Mouse (Mus musculus) kidney, postnatal 10 days (tissue): Measurements from ENCODE around the gene Nabp2.

Experiments
- DNase-seq: peaks from one replicate; pipeline ENCODE4 v3.0.0; 2021; ENCODE audit warnings: mixed read lengths

Nabp2 gene

DNA sequence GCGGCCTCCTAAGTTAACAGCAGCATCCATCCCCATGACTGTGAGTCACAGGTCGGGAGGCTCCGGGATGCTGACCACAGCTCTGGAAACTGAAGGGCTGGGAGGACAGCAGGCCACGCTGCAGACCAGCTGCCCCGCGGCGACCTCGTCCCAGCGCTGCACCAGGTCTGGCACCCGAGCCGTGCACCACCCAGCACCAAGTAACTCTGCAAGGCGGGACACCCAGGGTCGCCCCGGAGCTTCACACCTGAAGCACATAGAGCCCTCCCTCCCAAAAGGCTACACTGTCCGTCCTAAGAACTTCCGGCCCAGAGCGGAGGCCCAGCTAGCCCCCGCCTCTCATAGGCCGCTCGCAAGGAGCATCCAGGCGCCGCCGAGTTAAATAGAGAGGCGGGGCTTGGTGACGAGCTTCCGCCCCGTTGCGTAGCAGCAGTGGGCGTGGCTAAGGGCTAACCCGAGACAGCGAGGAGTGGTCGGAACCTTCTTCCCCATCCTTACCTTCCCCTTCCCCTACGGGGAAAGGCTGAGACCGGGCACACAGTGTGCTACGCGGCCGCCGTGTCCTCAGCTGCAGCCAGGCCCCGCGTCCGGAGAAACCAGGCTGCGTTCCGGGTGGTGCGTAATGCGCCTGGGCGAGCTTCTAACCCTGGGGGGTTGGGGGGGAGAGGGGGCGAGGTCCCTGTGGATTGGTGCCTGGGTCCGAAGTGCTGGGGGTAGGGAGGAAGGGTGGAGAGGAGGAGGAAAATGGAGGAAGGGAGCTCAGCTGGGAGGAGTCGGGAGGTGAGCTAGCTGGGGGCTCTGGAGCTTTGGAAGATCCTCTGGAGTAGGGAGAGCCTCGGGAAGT lies at the start of gene Nabp2, which contains the start of gene Rnf41:
Nabp2 (minus strand) TSS at position 282 of the 844 bp plus-strand sequence.
Rnf41 (plus strand) TSS at position 447 of the 844 bp plus-strand sequence.
- peak; percentile 99 for DNase-seq

DNA sequence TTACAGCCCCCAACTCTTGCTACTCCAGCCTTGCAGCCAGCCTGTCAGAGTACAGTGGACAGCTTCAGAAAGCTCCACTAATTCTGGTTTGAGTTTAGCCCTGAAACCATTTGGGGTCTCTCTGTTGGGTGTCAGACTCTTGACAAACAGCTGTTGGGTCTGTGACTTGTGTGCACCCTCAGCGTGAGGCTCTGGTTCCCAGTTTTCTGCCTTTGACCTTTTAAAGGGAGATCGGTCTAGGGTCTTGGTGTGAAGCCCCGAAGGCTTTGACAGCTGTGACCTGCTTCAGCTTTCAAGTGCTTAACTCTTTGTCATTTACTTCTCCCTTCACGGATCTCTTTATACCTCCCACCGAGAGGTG lies 49.0 kb upstream of the Nabp2 start:
- no peak for DNase-seq

DNA sequence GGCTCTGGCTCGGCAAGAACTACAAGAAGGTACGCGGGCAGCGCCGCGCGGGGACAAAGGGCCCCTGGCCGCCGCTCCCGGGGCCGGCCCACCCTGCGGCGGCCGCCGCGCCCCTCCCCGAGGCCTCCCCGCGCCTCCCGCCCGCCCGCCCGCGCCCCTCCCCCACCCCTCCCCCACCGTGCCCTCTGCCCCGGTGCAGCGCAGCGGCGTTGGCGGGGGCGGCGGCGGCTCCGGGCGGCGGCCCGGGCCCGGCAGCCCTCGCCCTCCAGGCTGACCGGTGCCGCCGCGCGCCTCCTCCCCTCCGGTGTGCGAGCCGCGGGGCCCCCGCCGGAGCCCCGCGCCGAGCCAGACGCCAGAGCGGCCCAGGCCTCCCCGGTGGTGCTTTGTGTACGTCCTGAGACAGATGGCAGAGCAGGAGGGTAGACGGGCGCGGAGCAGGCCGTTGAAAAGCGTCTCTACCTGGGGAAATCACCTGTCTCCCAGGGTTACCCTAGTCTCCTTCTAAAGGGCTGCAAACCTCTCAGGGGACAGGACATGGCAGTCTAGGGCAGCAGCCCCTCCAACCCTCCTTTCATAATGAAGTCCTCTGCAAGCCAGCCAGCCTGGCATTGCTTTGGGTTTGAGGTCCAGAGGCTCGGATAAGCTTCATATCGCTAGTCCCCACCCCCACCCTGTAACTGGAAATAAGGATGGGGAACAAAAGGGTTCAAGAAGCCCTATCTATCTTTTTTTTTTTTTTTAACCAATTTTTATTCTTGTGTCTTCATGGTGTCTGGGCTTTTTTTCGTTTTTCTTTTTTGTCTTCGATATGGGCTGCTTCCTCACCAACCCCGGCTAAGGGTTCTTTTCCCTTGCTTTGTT lies 48.3 kb upstream of the Nabp2 start:
- peak; percentile 62 for DNase-seq

DNA sequence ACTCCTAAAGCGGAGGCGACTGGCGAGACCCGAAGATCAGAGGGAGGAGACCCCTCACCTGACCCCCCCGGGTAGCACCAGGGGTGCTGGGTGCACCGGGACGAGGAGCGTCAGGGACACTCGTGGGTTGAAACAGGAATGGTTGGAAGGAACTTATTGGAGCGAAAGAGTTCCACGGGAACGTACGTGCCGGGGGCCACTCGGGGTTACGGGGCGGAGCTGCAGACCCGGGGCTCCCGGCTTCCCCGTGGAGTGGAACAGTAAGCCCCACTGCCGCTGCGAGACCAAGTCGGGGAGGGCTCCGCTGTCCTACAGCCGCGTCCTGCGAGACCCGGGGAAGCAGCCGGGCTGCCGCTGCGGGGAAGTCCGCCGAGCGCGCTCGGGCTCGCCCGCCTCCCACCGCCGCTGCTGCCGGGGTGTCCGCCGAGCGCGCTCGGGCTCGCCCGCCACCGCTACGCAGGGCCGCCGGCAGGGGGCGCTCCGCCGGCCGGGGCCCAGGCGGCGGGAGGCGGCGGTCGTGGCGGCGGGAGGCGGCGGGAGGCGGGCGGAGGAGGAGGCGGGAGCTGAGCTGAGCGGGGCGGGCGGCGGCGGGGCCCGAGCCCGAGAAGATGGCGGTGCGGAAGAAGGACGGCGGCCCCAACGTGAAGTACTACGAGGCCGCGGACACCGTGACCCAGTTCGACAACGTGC lies 47.6 kb upstream of the Nabp2 start, which contains the start of gene Smarcc2:
Smarcc2 (plus strand) TSS at position 530 of the 690 bp plus-strand sequence.
- peak; percentile 94 for DNase-seq

DNA sequence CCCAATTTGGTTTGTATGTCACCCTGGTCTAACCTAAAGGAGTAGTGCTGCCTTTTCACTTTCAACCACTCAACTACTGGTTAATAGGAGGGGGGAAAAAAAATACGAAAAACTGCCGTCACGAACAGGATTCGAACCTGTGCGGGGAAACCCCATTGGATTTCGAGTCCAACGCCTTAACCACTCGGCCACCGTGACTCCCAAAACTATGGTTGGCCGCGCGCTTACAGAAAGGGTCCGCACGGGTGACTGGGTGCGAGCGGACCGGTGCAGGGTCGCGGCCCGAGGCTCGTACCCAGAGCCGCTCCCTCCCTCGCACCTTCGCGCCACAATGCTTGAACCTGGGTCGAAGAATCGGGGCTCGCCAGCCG lies 47.0 kb upstream of the Nabp2 start:
- peak; percentile 94 for DNase-seq

DNA sequence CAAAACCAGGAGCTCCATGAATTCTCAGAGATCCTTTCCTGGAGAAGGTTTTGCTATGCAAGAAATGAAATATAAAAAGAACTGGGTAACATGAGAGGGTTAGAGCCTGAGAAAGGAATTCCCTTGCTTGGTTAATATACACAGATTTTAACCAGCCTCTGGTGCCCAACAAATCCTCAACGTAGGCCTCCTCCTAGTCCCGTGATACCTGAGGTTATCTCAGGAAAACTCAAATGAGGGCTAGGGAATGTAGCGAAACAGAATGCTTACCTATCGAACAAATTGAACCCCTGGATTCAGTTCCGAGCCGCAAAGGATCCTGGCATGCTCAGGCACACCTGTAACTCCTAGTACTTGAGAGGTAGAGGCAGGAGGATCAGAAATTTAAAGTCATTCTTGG lies 46.4 kb upstream of the Nabp2 start:
- peak; percentile 19 for DNase-seq

DNA sequence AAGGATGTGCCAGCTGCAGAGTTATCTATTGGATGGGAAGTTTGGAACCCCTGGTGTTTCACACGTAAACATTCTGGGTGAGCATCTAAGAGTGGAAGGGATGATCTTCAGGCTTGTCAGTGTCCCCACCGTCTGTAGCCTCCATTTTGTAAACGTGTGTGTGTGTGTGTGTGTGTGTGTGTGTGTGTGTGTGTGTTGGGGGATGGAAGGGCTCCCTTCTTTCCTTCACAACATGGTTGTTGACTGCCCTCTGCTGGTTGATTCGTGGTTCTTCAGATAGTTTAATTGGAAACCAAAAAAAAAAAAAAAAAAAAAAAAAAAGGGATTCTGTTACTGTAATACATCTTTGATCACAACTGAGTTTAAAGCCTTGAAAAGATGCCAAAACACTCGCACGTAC lies 44.0 kb upstream of the Nabp2 start:
- peak; percentile 83 for DNase-seq

DNA sequence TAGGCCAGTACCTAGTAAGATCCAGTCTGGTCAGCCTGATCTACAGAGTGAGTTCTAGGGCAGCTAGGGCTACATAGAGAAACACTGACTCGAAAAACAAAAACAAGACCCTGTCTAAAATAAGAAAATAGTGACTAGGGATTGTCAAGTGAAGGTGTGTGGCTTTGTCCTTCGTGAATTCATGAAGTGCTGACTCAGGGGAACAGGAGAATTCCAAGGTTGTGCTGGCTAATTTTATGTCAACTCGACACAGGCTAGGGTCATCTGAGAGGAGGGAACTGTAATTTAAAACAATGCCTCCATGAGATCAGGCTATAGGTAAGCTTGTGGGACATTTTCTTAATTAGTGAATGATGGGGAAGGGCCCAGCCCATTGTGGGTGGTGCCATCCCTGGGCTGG lies 43.2 kb upstream of the Nabp2 start:
- DNase-seq = no peak

DNA sequence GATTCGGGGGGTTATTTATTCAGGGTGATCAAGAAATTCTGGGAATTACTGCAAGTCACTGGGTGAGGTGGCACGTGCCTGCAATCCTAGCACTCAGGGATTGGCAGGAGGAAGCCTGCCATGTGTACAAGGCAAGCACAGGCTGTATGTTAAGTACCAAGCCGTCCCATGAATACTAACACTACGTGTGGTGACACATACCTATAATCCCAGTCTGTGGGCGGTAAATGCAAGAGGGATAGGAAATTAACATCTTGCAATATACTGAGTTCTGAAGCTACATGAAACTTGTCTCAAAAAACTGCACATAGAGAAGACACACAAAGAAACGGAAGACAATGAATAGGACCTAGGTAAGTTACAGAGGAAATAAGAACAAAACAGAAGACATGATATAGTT lies 39.7 kb upstream of the Nabp2 start:
- no peak for DNase-seq

DNA sequence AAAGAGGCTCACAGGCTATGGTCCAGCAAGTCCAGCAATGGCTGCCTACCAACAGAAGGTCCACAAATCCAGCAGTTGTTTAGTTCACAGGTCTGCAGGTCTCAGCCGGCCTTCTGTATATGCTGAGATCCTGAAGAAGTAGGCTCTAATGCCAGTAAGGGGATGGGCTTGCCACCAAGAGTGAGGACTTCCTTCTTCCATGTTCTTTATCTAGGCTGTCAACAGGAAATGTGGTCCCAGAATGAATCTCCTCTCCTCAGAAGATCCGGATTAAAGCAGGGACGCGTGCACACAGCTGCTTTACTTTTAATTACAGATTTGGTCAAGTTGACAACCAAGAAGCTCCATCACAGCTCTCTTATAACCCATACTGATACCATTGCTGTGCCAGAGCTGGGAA lies 34.1 kb upstream of the Nabp2 start:
- peak; percentile 15 for DNase-seq

DNA sequence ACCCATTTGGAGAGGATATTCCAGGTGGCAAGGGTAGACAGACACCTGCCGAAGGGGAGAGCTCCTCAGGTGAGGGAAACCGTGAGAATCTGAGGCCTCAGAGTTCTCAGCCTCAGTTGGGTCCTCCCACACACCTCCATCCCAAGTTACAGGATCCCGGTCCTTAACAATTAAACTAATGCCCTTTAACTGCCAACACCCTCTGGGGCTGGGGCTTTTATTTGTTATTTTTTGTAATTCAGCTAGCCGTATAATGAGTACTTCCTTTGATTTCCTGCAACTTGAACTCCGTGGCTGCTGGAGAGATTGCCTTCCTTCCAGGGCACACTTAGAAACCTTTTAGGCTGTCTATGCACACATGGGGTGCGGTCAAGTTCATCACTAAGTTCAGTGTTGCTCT lies 33.1 kb upstream of the Nabp2 start:
- DNase-seq = no peak

DNA sequence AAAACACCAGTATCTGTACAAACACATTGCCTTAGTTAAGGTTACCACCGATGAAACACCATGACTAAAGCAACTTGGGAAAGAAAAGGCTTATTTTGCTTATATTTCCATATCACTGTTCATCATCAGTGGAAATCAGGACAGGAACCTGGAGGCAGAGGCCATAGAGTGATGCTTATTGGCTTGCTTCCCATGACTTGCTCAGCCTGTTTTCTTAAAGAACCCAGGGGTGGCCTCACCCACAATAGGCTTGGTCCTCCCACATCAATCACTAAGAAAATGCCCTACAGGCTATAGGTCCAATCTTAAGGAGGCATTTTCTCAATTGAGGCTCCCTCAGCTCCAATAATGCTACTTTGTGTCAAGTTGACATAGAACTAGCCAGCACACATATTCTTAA lies 31.4 kb upstream of the Nabp2 start:
- no peak for DNase-seq

DNA sequence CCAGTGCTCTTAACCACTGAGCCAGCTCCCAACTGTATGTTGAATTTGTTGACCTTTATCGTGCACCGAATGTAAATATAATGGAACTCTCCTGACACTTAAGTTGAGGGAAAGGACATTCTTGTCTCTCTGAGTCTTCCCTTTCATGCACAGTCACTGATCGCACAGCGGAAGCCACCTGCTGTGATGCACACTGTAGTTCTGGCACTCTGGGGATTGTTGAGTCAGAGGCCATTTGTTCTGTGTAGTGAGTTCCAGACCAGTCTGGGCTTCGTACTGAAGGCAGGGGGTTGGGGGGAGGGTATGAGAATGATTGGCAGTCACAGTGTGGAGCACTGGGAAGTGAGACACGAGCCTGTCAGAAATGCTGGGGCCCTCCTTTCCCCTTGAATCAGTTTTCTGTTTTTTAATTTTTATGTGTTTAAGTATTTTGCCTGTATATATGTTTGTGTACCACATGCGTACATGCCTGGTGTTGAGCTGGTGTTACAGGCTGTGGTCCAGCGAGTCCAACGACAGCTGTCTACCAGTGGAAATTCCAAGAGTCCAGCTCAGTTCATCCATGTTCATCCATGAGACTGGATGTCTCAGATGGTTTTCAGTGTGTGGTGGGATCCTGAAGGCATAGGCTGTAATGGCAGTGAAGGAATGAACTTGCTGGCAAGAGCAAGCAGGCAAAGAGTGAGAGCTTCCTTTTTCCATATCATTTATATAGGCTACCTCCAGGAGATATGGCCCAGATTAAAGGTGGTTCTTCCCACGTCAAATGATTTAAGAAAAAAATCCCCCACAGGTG lies 30.2 kb upstream of the Nabp2 start:
- DNase-seq = no peak

DNA sequence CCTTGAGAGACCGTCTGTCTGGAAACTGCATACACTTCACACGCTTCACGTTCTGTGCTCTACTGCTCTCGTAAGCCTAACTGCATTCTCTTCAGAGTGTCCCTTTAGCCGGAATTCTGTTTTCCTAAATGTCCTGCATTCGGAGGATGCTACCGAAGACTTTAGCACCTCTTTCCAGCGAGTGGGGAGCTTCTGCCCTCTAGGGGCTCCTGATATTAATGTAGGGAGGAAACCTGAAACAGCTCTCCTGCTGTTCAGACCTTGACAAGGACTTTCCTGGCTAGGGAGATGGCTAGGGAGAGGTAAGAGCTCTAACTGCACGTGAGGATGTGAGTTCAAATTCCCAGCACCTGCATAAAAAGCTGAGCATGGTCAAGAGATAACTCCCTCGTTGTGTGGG lies 29.1 kb upstream of the Nabp2 start:
- peak; percentile 58 for DNase-seq

DNA sequence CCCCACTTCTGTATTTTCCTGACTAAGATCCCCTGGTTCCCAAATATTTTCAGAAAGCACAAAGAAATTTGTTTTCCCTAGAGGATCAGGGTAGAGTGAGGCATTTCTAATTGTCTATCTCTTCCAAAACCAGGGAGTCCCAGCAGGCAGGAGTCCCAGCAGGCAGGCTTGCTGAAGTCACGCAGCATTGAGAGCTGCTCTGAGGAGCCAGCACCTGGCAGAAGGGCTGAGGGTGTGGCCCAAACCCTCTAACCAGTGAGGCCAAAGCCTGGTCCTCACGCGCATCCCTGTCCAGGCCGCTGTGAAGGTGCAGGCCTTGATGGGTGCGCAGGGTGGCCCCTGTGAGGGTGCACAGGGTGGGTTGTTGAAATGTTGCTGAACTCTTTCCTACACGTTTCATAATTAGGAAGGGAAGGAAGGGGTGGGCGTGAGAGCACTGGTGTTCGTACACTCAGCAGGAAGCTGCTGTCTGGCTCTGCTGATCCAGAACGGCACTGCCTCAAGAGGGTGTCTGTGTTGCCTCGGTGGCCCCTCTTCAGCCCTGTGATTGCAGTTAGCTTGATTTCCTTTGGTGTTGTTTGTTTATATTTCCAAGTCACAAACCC lies 27.5 kb upstream of the Nabp2 start:
- peak; percentile 50 for DNase-seq

DNA sequence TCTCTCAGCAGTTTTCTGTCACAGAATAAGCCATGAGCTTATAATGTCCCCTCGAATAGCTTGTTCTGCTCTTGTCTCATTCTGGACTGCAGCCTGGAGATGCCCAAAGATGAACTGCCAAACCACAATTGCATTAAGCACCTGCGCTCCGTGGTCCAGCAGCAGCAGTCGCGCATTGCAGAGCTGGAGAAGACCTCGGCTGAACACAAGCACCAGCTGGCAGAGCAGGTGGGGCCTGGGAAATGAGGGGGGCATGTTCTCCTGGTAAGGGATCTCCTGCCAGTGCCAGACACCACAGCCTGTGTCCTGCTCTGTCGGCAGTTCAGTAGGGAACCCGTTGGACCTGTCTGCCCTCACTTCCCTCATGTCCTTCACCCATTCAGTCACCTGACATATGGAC lies 25.1 kb upstream of the Nabp2 start:
- no peak for DNase-seq

DNA sequence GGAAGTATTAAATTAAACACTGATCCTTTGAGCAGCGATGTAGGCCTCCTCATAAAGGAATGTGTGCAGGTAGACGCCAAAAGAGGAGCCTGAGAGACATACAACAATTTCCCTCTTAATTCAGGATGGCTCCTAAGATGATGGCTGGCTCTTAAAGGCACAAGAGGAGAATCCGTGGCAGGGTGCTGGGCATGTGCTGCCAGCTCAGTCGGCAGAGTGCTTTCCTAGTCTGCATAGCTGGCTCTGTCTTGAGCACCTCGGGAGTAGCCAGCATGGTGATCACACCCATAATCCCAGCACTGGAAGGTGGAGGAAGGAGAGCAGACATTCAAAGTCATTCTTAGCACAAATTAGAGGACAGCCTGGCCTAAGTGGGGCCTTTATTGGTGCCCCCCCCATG lies 24.6 kb upstream of the Nabp2 start:
- no peak for DNase-seq

DNA sequence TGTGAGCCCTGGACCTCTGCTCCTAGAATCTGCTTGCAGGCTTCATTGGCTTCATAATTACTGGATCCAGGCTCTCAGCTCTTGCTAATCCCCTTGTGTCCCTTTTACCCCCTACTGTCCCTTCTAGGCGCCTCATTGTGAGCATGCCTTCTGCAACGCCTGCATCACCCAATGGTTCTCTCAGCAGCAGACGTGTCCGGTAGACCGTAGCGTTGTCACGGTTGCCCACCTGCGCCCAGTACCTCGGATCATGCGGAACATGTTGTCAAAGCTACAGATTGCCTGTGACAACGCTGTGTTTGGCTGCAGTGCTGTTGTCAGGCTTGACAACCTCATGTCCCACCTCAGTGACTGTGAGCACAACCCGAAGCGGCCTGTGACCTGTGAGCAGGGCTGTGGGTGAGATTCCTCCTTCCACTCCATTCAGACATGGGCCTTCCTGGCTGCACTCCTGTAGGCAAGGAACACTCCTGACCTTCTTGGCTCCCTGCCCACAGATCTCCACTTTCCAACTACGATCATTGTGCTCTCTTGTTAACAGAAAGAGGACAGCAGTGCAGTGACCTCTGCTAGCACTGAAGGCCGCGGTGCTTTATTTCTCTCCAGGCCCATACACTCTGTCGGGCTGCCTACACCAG lies 24.0 kb upstream of the Nabp2 start:
- DNase-seq = peak; percentile 89

DNA sequence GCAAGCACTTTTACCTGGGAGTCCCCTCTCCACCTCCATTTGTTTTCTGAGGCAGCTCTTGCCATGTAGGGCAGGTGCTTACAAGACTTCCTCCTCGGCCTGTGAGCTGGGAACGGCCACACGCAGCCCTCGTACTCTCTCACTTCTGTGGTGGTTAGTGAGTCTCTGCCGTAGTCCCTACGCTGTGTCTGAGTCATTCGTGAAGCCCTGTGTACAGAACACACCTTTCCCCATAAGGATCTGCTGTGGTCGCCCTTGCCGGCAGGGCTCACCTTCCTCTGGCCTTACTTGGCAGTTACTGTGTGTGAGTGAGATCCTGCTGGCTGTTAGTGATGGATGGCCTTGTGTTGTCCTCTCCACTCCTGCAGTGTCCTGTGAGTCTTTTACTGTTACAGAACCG lies 23.4 kb upstream of the Nabp2 start:
- DNase-seq = no peak

DNA sequence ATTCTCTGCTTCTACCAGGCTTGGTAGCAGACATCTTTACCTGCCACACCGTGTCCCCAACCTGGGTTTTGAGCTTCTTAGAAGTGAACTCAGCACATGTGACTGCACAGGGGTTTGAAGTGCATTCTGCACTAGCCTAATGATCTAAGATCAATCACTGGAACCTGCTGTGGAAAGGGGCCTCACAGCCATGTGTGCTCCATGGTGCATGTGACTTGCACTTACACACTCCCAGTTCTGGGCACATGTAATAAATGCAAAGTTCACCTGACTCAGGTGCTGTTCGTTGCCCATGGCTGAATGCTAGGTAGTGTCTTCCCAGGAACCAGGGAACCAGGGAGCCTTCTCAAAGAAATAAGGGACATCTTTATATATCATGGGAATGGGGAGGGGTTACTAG lies 22.1 kb upstream of the Nabp2 start:
- no peak for DNase-seq

DNA sequence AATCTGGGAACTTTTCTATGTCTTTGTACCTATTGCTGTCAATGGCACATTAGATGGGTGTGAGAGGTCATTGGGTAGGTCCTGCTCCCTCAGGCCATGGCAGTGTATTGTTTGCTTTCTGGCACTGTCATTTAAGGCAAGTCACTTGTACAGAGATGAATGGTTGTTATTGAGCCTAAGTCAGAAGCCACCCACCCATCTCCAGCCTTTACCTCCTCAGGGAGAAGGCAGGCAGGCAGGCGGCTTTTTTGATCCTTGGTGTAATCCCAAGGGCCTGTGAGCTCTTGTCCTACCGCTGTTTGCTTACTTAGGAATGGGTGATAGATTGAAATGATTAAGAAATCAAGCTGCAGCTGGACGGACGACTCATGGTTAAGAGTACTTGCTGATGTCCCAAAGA lies 18.2 kb upstream of the Nabp2 start:
- DNase-seq = no peak

DNA sequence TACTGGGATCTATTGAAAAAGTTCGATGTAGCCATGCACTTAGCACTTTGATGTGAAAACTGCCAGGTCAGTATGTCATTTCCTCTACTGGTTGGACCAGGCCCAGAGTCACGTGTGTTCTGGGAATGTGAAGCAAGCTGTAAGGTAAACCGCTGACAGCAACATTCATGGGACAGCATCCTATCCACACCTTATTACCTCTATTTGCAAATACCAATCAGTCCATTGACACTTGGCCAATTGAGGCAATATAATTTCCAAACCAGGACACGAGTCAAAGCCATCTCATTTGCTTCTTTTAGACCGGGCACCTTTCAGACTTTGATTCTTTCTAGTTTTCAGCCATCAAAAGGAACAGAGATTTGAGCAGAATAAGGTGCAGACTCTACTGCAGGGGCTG lies 17.8 kb upstream of the Nabp2 start:
- DNase-seq = no peak
